Mouse (Mus musculus): ENCODE data around the gene Cyp26c1. TPM values are rescaled to one million over a fixed set of nuclear protein-coding genes. Genes with fewer than 3 reads are reported as not detected.
A peak's percentile ranks its signal among the peaks of the same experiment; 100 is the strongest.

Cyp26c1 gene
- not detected in 2 replicates for polyA plus RNA-seq (2016; fragmentation: Nextera tagmentation; extraction: Ambion mirVana)

- no peak for ATAC-seq (ENCODE audit: low FRiP score, low read depth)
- H3K4me3 ChIP-seq = no peak within 1 kb of the TSS
Observed at GRCm38 (mm10) chr19:37685281-37685680, at the start of gene Cyp26c1. Gene Cyp26c1 (plus strand): TSS chr19:37685581.

GRCm38 (mm10) chr19:37647994-37648393, 37.4 kb upstream of the Cyp26c1 start:
- H3K4me2 ChIP-seq (replicated peaks) = no peak overlapping the region
- no peak overlapping the region for H3K4me3 ChIP-seq
- no peaks in the 10 kb centered on the region for H3K36me3 ChIP-seq
- WGBS = 44% methylated on average over 2 of the region's 2 CpGs
- no peak overlapping the region for H3K27ac ChIP-seq
- H3K4me1 ChIP-seq = no peaks in the 10 kb centered on the region
- no peak for ATAC-seq (ENCODE audit: low FRiP score, low read depth)
- no peaks in the 10 kb centered on the region for H3K27me3 ChIP-seq (replicated peaks)
- H3K9ac ChIP-seq = no peak overlapping the region
- no peaks in the 10 kb centered on the region for H3K9me3 ChIP-seq

More at GRCm38 (mm10) chr19:37685281-37685680, at the start of gene Cyp26c1:
- Histone ChIP-seq H3K4me2 (replicated peaks) (peak within 1 kb of the TSS; percentile 7; the same call in 1 of the 2 replicates), H3K27ac (no peak within 1 kb of the TSS), H3K4me1 (no peaks in the 10 kb centered on the region; the same call in 1 of the 2 replicates), H3K9ac (no peak within 1 kb of the TSS), H3K27me3 (replicated peaks) (peaks cover 77% of the 10 kb centered on the region), H3K36me3 (no peaks in the 10 kb centered on the region), H3K9me3 (no peaks in the 10 kb centered on the region)
- WGBS = 4% methylated on average over 6 of the region's 6 CpGs

GRCm38 (mm10) chr19:37650526-37650925, 34.9 kb upstream of the Cyp26c1 start:
- WGBS = 77% methylated on average over 2 of the region's 2 CpGs

GRCm38 (mm10) chr19:37654012-37654411, 31.4 kb upstream of the Cyp26c1 start:
- WGBS = 59% methylated on average over 5 of the region's 5 CpGs
- no peaks in the 10 kb centered on the region for H3K36me3 ChIP-seq
- no peak overlapping the region for H3K4me3 ChIP-seq

More at GRCm38 (mm10) chr19:37650526-37650925, 34.9 kb upstream of the Cyp26c1 start:
- H3K9me3 ChIP-seq = no peaks in the 10 kb centered on the region
- H3K9ac ChIP-seq = no peak overlapping the region
- no peak overlapping the region for H3K4me2 ChIP-seq (replicated peaks)
- H3K27ac ChIP-seq = no peak overlapping the region
- no peak for ATAC-seq (ENCODE audit: low FRiP score, low read depth)
- H3K27me3 ChIP-seq (replicated peaks) = no peaks in the 10 kb centered on the region
- H3K4me1 ChIP-seq = no peaks in the 10 kb centered on the region
- H3K36me3 ChIP-seq = no peaks in the 10 kb centered on the region
- H3K4me3 ChIP-seq = no peak overlapping the region

GRCm38 (mm10) chr19:37656441-37656840, 28.9 kb upstream of the Cyp26c1 start:
- no peaks in the 10 kb centered on the region for H3K9me3 ChIP-seq

More at GRCm38 (mm10) chr19:37654012-37654411, 31.4 kb upstream of the Cyp26c1 start:
- no peak for ATAC-seq (ENCODE audit: low FRiP score, low read depth)
- Histone ChIP-seq H3K27ac (no peak overlapping the region), H3K9me3 (no peaks in the 10 kb centered on the region), H3K27me3 (replicated peaks) (no peaks in the 10 kb centered on the region), H3K4me1 (peaks cover 4% of the 10 kb centered on the region; the same call in 1 of the 2 replicates), H3K4me2 (replicated peaks) (no peak overlapping the region), H3K9ac (no peak overlapping the region)

GRCm38 (mm10) chr19:37665256-37665655, 20.1 kb upstream of the Cyp26c1 start:
- H3K9ac ChIP-seq = no peak overlapping the region
- no peak overlapping the region for H3K27ac ChIP-seq
- H3K4me3 ChIP-seq = no peak overlapping the region
- no peak overlapping the region for H3K4me2 ChIP-seq (replicated peaks)
- no peaks in the 10 kb centered on the region; the same call in 1 of the 2 replicates for H3K36me3 ChIP-seq
- 71% methylated on average over 6 of the region's 6 CpGs for WGBS
- H3K4me1 ChIP-seq = no peaks in the 10 kb centered on the region
- H3K9me3 ChIP-seq = no peaks in the 10 kb centered on the region
- no peak for ATAC-seq (ENCODE audit: low FRiP score, low read depth)
- H3K27me3 ChIP-seq (replicated peaks) = no peaks in the 10 kb centered on the region

More at GRCm38 (mm10) chr19:37656441-37656840, 28.9 kb upstream of the Cyp26c1 start:
- Histone ChIP-seq H3K4me2 (replicated peaks) (no peak overlapping the region), H3K9ac (no peak overlapping the region), H3K27ac (no peak overlapping the region), H3K36me3 (no peaks in the 10 kb centered on the region), H3K4me3 (no peak overlapping the region), H3K27me3 (replicated peaks) (no peaks in the 10 kb centered on the region), H3K4me1 (peaks cover 4% of the 10 kb centered on the region; the same call in 1 of the 2 replicates)
- no peak for ATAC-seq (ENCODE audit: low FRiP score, low read depth)
- 9% methylated on average over 9 of the region's 9 CpGs for WGBS

GRCm38 (mm10) chr19:37667855-37668594, 17.4 kb upstream of the Cyp26c1 start:
- Histone ChIP-seq H3K27ac (no peak overlapping the region), H3K9me3 (no peaks in the 10 kb centered on the region), H3K27me3 (replicated peaks) (no peaks in the 10 kb centered on the region), H3K36me3 (no peaks in the 10 kb centered on the region), H3K4me2 (replicated peaks) (no peak overlapping the region), H3K9ac (no peak overlapping the region), H3K4me1 (no peaks in the 10 kb centered on the region), H3K4me3 (no peak overlapping the region)
- WGBS = 84% methylated on average over 13 of the region's 13 CpGs
- ATAC-seq (ENCODE audit: low FRiP score, low read depth) = no peak

GRCm38 (mm10) chr19:37668657-37669056, 16.7 kb upstream of the Cyp26c1 start:
- 90% methylated on average over 5 of the region's 5 CpGs for WGBS
- Histone ChIP-seq H3K9ac (no peak overlapping the region), H3K4me3 (no peak overlapping the region), H3K36me3 (no peaks in the 10 kb centered on the region), H3K9me3 (no peaks in the 10 kb centered on the region), H3K4me2 (replicated peaks) (no peak overlapping the region), H3K4me1 (no peaks in the 10 kb centered on the region), H3K27ac (no peak overlapping the region), H3K27me3 (replicated peaks) (no peaks in the 10 kb centered on the region)
- no peak for ATAC-seq (ENCODE audit: low FRiP score, low read depth)

- Histone ChIP-seq H3K4me3 (no peak overlapping the region), H3K9me3 (no peaks in the 10 kb centered on the region), H3K9ac (no peak overlapping the region), H3K4me2 (replicated peaks) (no peak overlapping the region), H3K27me3 (replicated peaks) (no peaks in the 10 kb centered on the region), H3K27ac (no peak overlapping the region), H3K4me1 (no peaks in the 10 kb centered on the region), H3K36me3 (no peaks in the 10 kb centered on the region)
- WGBS = 86% methylated on average over 5 of the region's 5 CpGs
- ATAC-seq (ENCODE audit: low FRiP score, low read depth) = no peak
Observed at GRCm38 (mm10) chr19:37669486-37669885, 15.9 kb upstream of the Cyp26c1 start.

- no peaks in the 10 kb centered on the region for H3K4me1 ChIP-seq
- H3K4me2 ChIP-seq (replicated peaks) = no peak overlapping the region
- H3K9me3 ChIP-seq = no peaks in the 10 kb centered on the region
- no peak overlapping the region for H3K9ac ChIP-seq
- H3K4me3 ChIP-seq = no peak overlapping the region
- H3K36me3 ChIP-seq = no peaks in the 10 kb centered on the region
- no peak overlapping the region for H3K27ac ChIP-seq
- WGBS = 77% methylated on average over 12 of the region's 12 CpGs
- H3K27me3 ChIP-seq (replicated peaks) = no peaks in the 10 kb centered on the region; the same call in 1 of the 2 replicates
- ATAC-seq (ENCODE audit: low FRiP score, low read depth) = no peak
Observed at GRCm38 (mm10) chr19:37673393-37673792, 12.0 kb upstream of the Cyp26c1 start.

GRCm38 (mm10) chr19:37686347-37686746, 966 bp downstream of the Cyp26c1 start:
- H3K27me3 ChIP-seq (replicated peaks) = peaks cover 88% of the 10 kb centered on the region
- H3K4me1 ChIP-seq = no peaks in the 10 kb centered on the region; the same call in 1 of the 2 replicates
- H3K4me3 ChIP-seq = no peak overlapping the region
- H3K4me2 ChIP-seq (replicated peaks) = no peak overlapping the region
- H3K9me3 ChIP-seq = no peaks in the 10 kb centered on the region
- 3% methylated on average over 23 of the region's 23 CpGs for WGBS
- H3K27ac ChIP-seq = no peak overlapping the region
- H3K36me3 ChIP-seq = no peaks in the 10 kb centered on the region
- H3K9ac ChIP-seq = no peak overlapping the region
- ATAC-seq (ENCODE audit: low FRiP score, low read depth) = no peak

GRCm38 (mm10) chr19:37686941-37687850, 1.8 kb downstream of the Cyp26c1 start:
- Histone ChIP-seq H3K27ac (no peak overlapping the region), H3K27me3 (replicated peaks) (peaks cover 96% of the 10 kb centered on the region), H3K4me1 (no peaks in the 10 kb centered on the region; the same call in 1 of the 2 replicates), H3K9ac (no peak overlapping the region), H3K9me3 (no peaks in the 10 kb centered on the region), H3K4me3 (no peak overlapping the region), H3K4me2 (replicated peaks) (peak overlapping the region; percentile 9; the same call in 1 of the 2 replicates), H3K36me3 (no peaks in the 10 kb centered on the region)
- no peak for ATAC-seq (ENCODE audit: low FRiP score, low read depth)
- whole genome bisulfite sequencing = 2% methylated on average over 62 of the region's 62 CpGs
